ENCODE assay signal across 8 mouse cellular contexts in genomic region chr1:43299490-43300302, GRCm38 (mm10).
DNase-seq lines count a peak whose midpoint lies in the region; ATAC-seq and TF ChIP-seq lines count a peak whose summit lies in the region.

No protein-coding gene starts in this region.

- no peak for TF ChIP-seq POLR2A in liver, adult 2 months (IDR thresholded peaks at IDR 0.05; ENCODE audit: extremely low read depth, insufficient read depth, low read length)

- no peak overlapping the region for H3K4me3 ChIP-seq in liver, adult 2 months (ENCODE audit: insufficient read depth, low read depth, low read length)
- no peak overlapping the region for H3K4me3 ChIP-seq in liver, embryonic 12.5 days
- no peak overlapping the region for H3K4me3 ChIP-seq in neural tube, embryonic 12.5 days

- TF ChIP-seq CTCF in liver, adult 2 months (IDR thresholded peaks at IDR 0.05; ENCODE audit: low read depth, low read length) = 0 out of 2 replicates have a peak, but pooled peaks have one; percentile 25

- H3K79me2 ChIP-seq in liver, adult 2 months (ENCODE audit: control insufficient read depth, insufficient read depth, low read length) = no peaks in the 10 kb centered on the region

- ATAC-seq in cerebellum, adult (ENCODE audit: insufficient number of reproducible peaks, low FRiP score, low TSS enrichment) = peak; percentile 79
- no peak for ATAC-seq in liver, embryonic 12.5 days
- peak; percentile 63 for ATAC-seq in neural tube, embryonic 12.5 days (ENCODE audit: low FRiP score, low read depth)

- peaks cover 7% of the 10 kb centered on the region; the same call in 1 of the 2 replicates for H3K27me3 ChIP-seq in liver, adult 2 months (ENCODE audit: control insufficient read depth, insufficient read depth, low read length)
- 0 out of 2 replicates have a peak, but pooled peaks cover 2% of the 10 kb centered on the region for H3K27me3 ChIP-seq in liver, embryonic 12.5 days (replicated peaks)
- H3K27me3 ChIP-seq in neural tube, embryonic 12.5 days (replicated peaks) = no peaks in the 10 kb centered on the region

- no peaks in the 10 kb centered on the region for H3K9me3 ChIP-seq in liver, embryonic 12.5 days (replicated peaks)
- no peaks in the 10 kb centered on the region for H3K9me3 ChIP-seq in neural tube, embryonic 12.5 days

- WGBS in liver, adult 2 months = 53% methylated on average over 7 of the region's 7 CpGs
- 42% methylated on average over 7 of the region's 7 CpGs for WGBS in liver, embryonic 12.5 days (ENCODE audit: insufficient replicate concordance)
- WGBS in neural tube, embryonic 12.5 days = 60% methylated on average over 7 of the region's 7 CpGs

- no peak overlapping the region for H3K9ac ChIP-seq in liver, adult 2 months (ENCODE audit: low read depth, low read length)
- no peak overlapping the region for H3K9ac ChIP-seq in liver, embryonic 12.5 days
- H3K9ac ChIP-seq in neural tube, embryonic 12.5 days = no peak overlapping the region

- no peak overlapping the region for H3K27ac ChIP-seq in liver, adult 2 months (replicated peaks; ENCODE audit: insufficient read depth, low read depth, low read length)
- no peak overlapping the region for H3K27ac ChIP-seq in liver, embryonic 12.5 days
- H3K27ac ChIP-seq in neural tube, embryonic 12.5 days = no peak overlapping the region

- no peaks in the 10 kb centered on the region for H3K4me1 ChIP-seq in liver, adult 2 months (ENCODE audit: control insufficient read depth, insufficient read depth, low read length)
- H3K4me1 ChIP-seq in liver, embryonic 12.5 days = peaks cover 22% of the 10 kb centered on the region
- no peaks in the 10 kb centered on the region for H3K4me1 ChIP-seq in neural tube, embryonic 12.5 days

- DNase-seq in cerebellum, postnatal 25 days = no peak
- DNase-seq in liver, adult 2 months (ENCODE audit: extremely low read depth, low read depth, low spot score) = peak; percentile 56
- peak; percentile 35 to 64 for DNase-seq in cerebellum, postnatal 14 days
- DNase-seq in induced T-regulatory cell, adult 2 months (ENCODE audit: low read depth) = peak; percentile 83
- DNase-seq in adrenal gland, adult 8-10 months = no peak

- no peak overlapping the region for H3K4me2 ChIP-seq in liver, embryonic 12.5 days
- no peak overlapping the region for H3K4me2 ChIP-seq in neural tube, embryonic 12.5 days (replicated peaks)

- no peaks in the 10 kb centered on the region for H3K36me3 ChIP-seq in liver, adult 2 months (ENCODE audit: control insufficient read depth, insufficient read depth, low read length)
- H3K36me3 ChIP-seq in liver, embryonic 12.5 days = no peaks in the 10 kb centered on the region
- H3K36me3 ChIP-seq in neural tube, embryonic 12.5 days = no peaks in the 10 kb centered on the region

Comparison
In these comparisons a context has a peak if more than half of its experiments do, and no peak if none do; other contexts are left out.
1. DNase-seq: peak in liver, adult 2 months (single experiment), cerebellum, postnatal 14 days (2 of 2) and induced T-regulatory cell, adult 2 months (single experiment); none in cerebellum, postnatal 25 days (0 of 2) and adrenal gland, adult 8-10 months (single experiment).